Mouse (Mus musculus): ENCODE measurements at regions not wholly inside any gene's neighbourhood (a gene's known extent, or its start where the extent isn't known, plus 50 kb on each side); places are given as distances from the start of the nearest gene placed in this dataset.

GRCm38 (mm10) chr3:147967261-147967660 is 1023.1 kb downstream of the Adgrl2 start:
- DNase-seq = no peak

- DNase-seq = no peak
These were observed 1023.5 kb downstream of the Adgrl2 start for GRCm38 (mm10) chr3:147966827-147967226.

- DNase-seq = no peak
These were observed 1024.0 kb downstream of the Adgrl2 start for GRCm38 (mm10) chr3:147966379-147966778.

GRCm38 (mm10) chr3:147963698-147964476 is 1026.5 kb downstream of the Adgrl2 start:
- no peak for DNase-seq

GRCm38 (mm10) chr3:147948041-147948592 is 1042.2 kb downstream of the Adgrl2 start:
- peak; percentile 4 to 19 for DNase-seq

- no peak for DNase-seq
These were observed 1047.0 kb downstream of the Adgrl2 start for GRCm38 (mm10) chr3:147943314-147943713.

GRCm38 (mm10) chr3:147930811-147931251 is 1059.5 kb downstream of the Adgrl2 start:
- DNase-seq = no peak

- no peak for DNase-seq
These were observed 1068.0 kb downstream of the Ttll7 start for GRCm38 (mm10) chr3:147920181-147920580.

GRCm38 (mm10) chr3:147919701-147920100 is 1067.5 kb downstream of the Ttll7 start:
- DNase-seq = no peak

- DNase-seq = no peak
These were observed 1067.0 kb downstream of the Ttll7 start for GRCm38 (mm10) chr3:147919146-147919545.

- no peak for DNase-seq
These were observed 1044.6 kb downstream of the Ttll7 start for GRCm38 (mm10) chr3:147896751-147897150.

- no peak for DNase-seq
These were observed 1039.5 kb downstream of the Ttll7 start for GRCm38 (mm10) chr3:147891682-147892081.

GRCm38 (mm10) chr3:147886261-147886893 is 1034.2 kb downstream of the Ttll7 start:
- no peak for DNase-seq

GRCm38 (mm10) chr3:147882936-147883645 is 1030.9 kb downstream of the Ttll7 start:
- DNase-seq = no peak

GRCm38 (mm10) chr3:147878690-147879089 is 1026.5 kb downstream of the Ttll7 start:
- DNase-seq = no peak

GRCm38 (mm10) chr3:147868281-147868680 is 1016.1 kb downstream of the Ttll7 start:
- DNase-seq = no peak

- DNase-seq = peak; percentile 26 to 50
These were observed 1001.2 kb downstream of the Ttll7 start for GRCm38 (mm10) chr3:147853346-147853745.

GRCm38 (mm10) chr3:147852830-147853229 is 1000.7 kb downstream of the Ttll7 start:
- DNase-seq = no peak

- DNase-seq = no peak
These were observed 989.2 kb downstream of the Ttll7 start for GRCm38 (mm10) chr3:147841357-147841756.

GRCm38 (mm10) chr3:147838816-147839215 is 986.6 kb downstream of the Ttll7 start:
- no peak for DNase-seq

GRCm38 (mm10) chr3:147835716-147836115 is 983.5 kb downstream of the Ttll7 start:
- no peak for DNase-seq

GRCm38 (mm10) chr3:147825337-147825736 is 973.2 kb downstream of the Ttll7 start:
- no peak for DNase-seq

- no peak for DNase-seq
These were observed 972.3 kb downstream of the Ttll7 start for GRCm38 (mm10) chr3:147824451-147824850.
